Mouse (Mus musculus) heart, postnatal 4 days (tissue): Measurements from ENCODE around the gene Grik1. TPM values are rescaled to one million over a fixed set of nuclear protein-coding genes. Genes with fewer than 3 reads are reported as not detected.

Experiments
- DNase-seq: peaks from one replicate; pipeline ENCODE4 v3.0.0; 2021
- total RNA-seq, 2 experiments: library from RNA; stranded (reverse); gene quantifications; 2 replicates each; pipeline ENCODE4 v1.2.3; 2021

Gene Grik1
- total RNA-seq, 2 experiments from 2014 or later: 0.11 TPM; not detected in 1

DNA sequence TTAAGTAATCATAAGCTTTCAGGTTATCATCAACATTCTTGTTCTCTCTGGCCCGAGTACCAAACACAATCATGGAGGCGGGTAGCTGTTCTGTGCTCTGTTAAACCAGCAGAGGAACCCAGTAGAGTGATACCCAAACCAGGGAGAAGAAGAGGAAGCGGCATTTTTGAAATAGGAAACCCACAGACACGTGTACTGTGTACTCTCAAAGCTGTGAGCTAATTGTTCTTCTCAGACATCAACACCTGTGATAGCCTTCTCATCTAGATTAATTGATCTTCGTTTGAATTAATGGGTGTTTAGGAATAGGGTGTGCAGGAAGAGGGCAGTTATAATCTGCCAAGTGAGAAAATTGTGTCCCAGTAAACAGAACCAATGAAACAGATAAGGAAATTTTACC lies 333.9 kb downstream of the Grik1 start:
- DNase-seq: no peak

- DNase-seq: no peak
These were observed 335.2 kb downstream of the Grik1 start for GRCm38 (mm10) chr16:87954715-87955441.

DNA sequence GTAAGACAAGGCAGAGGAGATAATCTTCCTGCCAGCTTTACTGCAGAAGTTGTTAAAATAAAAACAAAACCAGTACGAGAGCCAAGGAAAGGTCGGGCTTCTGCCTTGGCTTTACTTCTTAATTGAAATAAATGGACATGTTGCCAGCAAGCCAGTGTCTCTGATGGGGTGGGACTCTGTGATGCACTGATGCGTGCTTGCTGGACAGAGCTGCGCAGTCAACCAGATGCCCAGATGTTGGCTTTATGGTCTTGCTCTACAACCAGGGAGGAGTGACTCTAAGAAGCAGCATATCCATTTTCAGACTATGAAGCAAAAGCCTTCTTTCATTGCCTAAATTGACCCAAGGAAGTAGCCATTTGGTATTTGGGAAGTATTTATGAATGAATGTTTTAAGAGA lies 336.9 kb downstream of the Grik1 start:
- DNase-seq: no peak

- DNase-seq: no peak
These were observed 340.2 kb downstream of the Grik1 start for GRCm38 (mm10) chr16:87949881-87950280.

DNA sequence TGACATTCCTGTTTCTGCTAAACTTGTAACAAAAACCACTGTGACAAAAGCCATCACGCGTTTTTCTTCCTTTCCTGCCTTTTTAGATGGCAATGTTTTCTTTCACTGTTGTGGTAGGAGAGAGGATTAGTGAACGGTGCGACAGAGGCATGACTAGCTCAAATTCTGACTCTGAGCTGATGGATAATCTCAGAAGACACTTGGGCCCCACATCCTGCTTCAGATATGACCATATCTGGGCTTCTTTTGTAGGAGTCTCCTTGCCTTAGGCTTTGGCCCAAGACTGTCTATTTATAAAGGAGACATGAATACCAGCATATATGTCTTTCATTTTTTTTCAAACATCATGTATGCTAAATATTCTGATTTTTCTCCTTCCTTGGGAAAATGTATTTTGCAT lies 341.9 kb downstream of the Grik1 start:
- no peak for DNase-seq

DNA sequence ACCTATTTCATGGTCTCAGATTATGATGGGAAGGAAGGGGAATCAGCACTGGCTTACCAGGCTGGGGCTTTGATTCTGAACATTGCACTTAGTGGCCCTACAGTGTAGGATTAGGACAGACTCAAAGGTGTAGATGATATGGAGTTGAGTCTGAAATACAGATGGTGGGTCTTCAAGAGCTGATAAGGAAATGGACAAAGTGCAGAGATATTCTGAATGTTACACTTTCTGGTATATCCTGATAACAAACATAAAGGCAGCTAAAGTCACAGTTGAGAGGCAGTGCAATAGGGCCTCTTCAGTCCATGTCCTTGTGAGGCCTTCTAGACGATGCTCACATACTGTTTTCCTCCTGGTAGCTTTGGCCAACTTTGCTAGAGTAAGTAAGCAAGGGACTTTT lies 345.7 kb downstream of the Grik1 start:
- DNase-seq: no peak

DNA sequence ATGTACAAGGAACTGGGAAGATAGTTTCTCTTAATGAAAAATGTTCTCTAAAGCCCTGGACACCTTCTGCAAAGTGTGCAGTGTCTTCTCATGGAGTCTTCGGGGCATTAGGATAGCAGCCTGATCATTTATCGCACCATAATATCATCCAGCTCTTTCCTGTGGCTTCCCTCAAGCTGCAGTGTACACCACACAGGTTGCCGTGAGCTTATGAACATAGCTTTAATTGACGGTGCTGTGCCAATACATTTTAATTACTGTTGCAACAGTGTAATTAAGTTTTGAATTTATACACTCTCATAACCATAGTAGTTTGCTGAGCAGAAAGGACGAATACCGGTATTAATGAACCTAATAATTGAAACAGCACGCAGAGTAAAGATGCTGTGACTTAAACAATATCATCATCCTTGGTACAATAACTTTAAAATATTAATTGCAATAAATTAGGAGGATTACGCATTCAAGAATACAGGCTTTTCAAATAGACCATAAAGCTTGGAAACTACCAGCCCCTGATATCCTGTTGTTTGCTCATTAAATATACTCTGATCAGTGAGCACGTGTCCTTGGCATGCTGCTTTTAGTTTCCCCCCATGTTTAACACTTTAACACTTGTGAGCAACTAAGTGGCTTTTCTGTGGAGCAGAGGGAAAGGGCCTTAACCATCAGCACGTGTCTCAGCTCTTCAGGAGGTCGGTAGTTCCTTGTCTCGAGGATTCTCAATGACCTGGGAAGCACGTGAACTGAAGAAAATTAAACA lies 347.8 kb downstream of the Grik1 start:
- DNase-seq: no peak

GRCm38 (mm10) chr16:87934685-87935084 lies 355.4 kb downstream of the Grik1 start:
- no peak for DNase-seq

GRCm38 (mm10) chr16:87931358-87931757 lies 358.7 kb downstream of the Grik1 start:
- no peak for DNase-seq

GRCm38 (mm10) chr16:87930519-87930918 lies 359.5 kb downstream of the Grik1 start:
- DNase-seq: no peak

GRCm38 (mm10) chr16:87928671-87929070 lies 361.4 kb downstream of the Grik1 start:
- DNase-seq: no peak

GRCm38 (mm10) chr16:87917897-87918296 lies 372.2 kb downstream of the Grik1 start:
- DNase-seq: no peak

- DNase-seq: no peak
These were observed 372.9 kb downstream of the Grik1 start for GRCm38 (mm10) chr16:87917157-87917546.

DNA sequence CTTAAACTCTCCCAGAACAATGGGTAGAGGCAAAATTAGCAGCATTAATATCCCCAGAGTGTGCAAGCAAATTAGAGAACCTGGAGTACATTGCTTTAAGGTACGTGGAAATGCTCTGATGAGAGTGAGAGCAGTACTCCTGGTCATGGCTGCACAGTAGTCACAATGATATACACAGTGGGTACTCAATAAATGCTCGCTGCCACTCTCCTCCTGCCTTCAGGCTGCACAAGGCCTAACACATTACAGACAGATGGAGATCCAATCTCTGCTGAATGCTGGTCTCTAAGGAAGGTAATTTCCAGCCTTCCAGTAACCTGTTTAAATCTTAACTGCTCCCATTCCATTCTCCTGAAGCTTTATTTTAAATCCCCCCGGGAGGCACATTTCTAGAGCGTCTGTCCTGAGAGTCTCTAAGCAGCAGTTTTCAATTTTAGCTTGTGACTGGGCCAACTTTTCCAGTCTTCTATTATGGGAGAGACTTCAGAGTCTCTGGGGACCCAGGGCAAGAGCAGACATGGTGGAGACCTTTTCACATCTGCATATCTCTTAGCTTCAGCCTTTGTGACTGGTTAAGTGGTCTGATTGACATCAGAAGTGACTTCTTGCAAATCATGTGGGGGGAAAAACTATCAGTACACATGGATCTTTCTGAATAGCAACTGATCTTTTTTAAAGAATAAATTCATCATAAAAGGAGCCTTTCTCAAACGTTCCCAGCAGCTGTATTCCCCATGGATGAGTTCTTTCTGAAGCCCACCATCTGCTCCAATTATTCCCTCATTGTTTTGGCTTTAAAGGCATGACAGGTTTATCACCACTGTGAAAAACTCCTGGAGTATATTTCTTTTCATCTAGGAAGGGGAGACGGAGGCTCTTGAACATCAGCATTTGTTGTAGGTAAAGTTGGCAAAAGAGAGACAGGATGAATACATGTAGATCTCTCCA lies 373.6 kb downstream of the Grik1 start:
- DNase-seq: no peak

- no peak for DNase-seq
These were observed 374.9 kb downstream of the Grik1 start for GRCm38 (mm10) chr16:87915156-87915555.

- no peak for DNase-seq
These were observed 376.3 kb downstream of the Grik1 start for GRCm38 (mm10) chr16:87913781-87914180.

- DNase-seq: no peak
These were observed 378.9 kb downstream of the Grik1 start for GRCm38 (mm10) chr16:87911201-87911600.

DNA sequence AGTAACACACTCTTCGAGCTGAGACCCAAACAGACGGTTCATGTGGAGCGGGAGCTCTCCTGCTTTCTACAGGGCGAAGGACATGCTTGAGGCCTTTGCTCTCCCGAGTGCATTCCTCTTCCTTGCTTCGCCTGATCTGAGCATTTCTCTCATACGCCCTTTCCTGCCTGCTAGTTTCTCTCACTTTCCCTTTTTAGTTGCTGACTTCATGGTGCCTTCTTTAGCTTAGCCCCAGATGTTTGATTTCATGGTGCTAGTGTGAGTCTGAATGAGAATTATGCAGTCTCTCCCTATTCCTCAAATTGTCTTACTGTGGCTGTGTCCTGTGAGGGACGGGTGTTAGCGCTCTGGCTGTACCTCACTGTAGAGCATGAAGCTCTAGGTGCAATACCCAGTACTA lies 388.0 kb downstream of the Grik1 start:
- DNase-seq: no peak

DNA sequence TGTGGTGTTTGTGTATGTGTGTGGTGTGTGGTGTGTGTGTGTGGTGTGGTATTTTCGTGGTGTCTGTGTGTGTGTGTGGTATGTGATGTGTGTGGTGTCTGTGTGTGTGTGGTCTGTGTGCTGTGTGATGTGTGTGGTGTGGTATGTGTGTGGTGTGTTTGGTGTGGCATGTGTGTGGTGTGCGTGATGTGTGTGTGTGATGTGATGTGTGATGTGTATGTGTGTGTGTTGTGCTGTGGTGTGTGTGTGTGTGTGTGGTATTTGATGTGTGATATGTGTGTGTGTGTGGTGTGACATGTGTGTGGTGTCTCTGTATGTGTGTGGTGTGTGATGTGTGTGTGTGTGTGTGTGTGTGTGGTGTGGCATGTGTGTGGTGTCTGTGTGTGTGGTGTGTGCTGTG lies 388.9 kb downstream of the Grik1 start:
- no peak for DNase-seq

DNA sequence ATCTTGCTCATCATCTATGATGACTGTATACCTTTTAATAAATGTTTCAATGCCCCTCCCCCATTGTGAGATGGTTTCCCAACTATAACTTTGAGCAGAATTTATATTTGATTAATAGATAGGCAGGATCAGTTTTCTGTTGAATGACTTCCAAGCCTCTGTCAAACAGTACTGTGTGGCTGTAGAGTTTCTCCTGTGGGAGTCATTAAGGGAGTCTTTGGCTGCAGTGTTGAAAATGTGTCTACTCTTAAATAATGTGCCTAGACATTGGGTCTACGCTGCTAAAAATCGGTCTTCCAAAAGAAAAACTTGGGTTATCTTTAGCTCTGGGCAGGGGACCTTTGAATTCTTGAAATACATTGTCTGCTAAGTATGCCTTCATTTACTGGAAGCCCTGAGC lies 414.1 kb downstream of the Grik1 start:
- DNase-seq: no peak

DNA sequence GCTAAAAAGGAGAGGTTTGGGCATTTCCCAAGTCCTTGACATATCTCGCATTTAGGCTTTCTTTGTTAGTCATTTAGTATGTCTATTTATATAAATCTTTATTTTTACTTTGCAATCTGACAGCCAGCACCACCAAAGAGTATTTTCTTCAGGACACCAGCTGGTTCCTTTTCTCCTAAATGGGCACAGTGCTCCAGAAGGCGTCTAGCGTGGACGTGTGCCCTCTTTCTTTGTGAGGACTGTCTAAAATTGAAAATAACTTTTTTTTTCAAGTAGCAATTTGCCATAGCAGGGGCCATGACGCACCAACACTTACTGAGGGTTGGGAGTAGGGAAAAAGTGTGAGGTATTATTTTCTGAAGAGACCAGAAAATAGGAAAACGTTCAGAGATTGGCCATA lies 425.5 kb downstream of the Grik1 start:
- DNase-seq: no peak

- no peak for DNase-seq
These were observed 428.3 kb downstream of the Grik1 start for GRCm38 (mm10) chr16:87861722-87862121.
